22 mouse cellular contexts compared by ENCODE assay signal in genomic region chr3:41613706-41614105, GRCm38 (mm10). TPM values are rescaled to one million over a fixed set of nuclear protein-coding genes. Genes with fewer than 3 reads are reported as not detected.
DNase-seq lines count a peak whose midpoint lies in the region; ATAC-seq and TF ChIP-seq lines count a peak whose summit lies in the region.
"Had no signal": no experiment of that assay in that cellular context is flagged by ENCODE, and none has a peak within 500 bp of the region (broad histone marks: within the 10 kb centered on the region; RNA-seq: fewer than 3 reads in every experiment).

No protein-coding gene starts in this region.

- 89% methylated on average over 9 of the region's 9 CpGs for WGBS in intestine, postnatal 0 days
- 91% methylated on average over 9 of the region's 9 CpGs for WGBS in intestine, embryonic 16.5 days
- 20% methylated on average over 9 of the region's 9 CpGs for WGBS in cerebellum, adult 2 months
- WGBS in olfactory bulb, adult 2 months: 76% methylated on average over 9 of the region's 9 CpGs

- no peak overlapping the region for H3K4me3 ChIP-seq in intestine, postnatal 0 days (ENCODE audit: low read depth, low read length)
- H3K4me3 ChIP-seq in intestine, embryonic 16.5 days (ENCODE audit: low read length): no peak overlapping the region
- no peak overlapping the region for H3K4me3 ChIP-seq in cerebellum, adult 2 months (replicated peaks; ENCODE audit: insufficient read depth, low read depth, low read length)
- no peak overlapping the region for H3K4me3 ChIP-seq in olfactory bulb, adult 2 months (ENCODE audit: insufficient read depth, low read depth, low read length)
- H3K4me3 ChIP-seq: embryonic facial prominence, embryonic 10.5 days; limb, embryonic 10.5 days; neural tube, embryonic 12.5 days had no signal

- H3K27ac ChIP-seq in intestine, postnatal 0 days (ENCODE audit: low read depth, low read length): 0 out of 2 replicates have a peak overlapping the region, but pooled peaks have one; percentile 10
- no peak overlapping the region for H3K27ac ChIP-seq in intestine, embryonic 16.5 days (ENCODE audit: low read length)
- no peak overlapping the region for H3K27ac ChIP-seq in cerebellum, adult 2 months (ENCODE audit: insufficient read depth, low read length)
- H3K27ac ChIP-seq in olfactory bulb, adult 2 months (ENCODE audit: insufficient read depth, low read depth, low read length): peak overlapping the region; percentile 16; the same call in 1 of the 2 replicates
- H3K27ac ChIP-seq: embryonic facial prominence, embryonic 10.5 days; limb, embryonic 10.5 days; neural tube, embryonic 12.5 days had no signal

- H3K4me1 ChIP-seq in intestine, postnatal 0 days (replicated peaks; ENCODE audit: control insufficient read depth, insufficient read depth, low read length): no peaks in the 10 kb centered on the region
- H3K4me1 ChIP-seq in intestine, embryonic 16.5 days (ENCODE audit: control insufficient read depth, insufficient read depth, low read length): no peaks in the 10 kb centered on the region
- H3K4me1 ChIP-seq in cerebellum, adult 2 months (ENCODE audit: control insufficient read depth, insufficient read depth, low read length): peaks cover 7% of the 10 kb centered on the region
- peaks cover 10% of the 10 kb centered on the region; the same call in 1 of the 2 replicates for H3K4me1 ChIP-seq in olfactory bulb, adult 2 months (ENCODE audit: control insufficient read depth, insufficient read depth, low read length)
- H3K4me1 ChIP-seq: embryonic facial prominence, embryonic 10.5 days; limb, embryonic 10.5 days; neural tube, embryonic 12.5 days had no signal

- no peak for TF ChIP-seq CTCF in intestine, postnatal 0 days (IDR thresholded peaks at IDR 0.05; ENCODE audit: low read depth)
- no peak for TF ChIP-seq CTCF in cerebellum, adult 2 months (IDR thresholded peaks at IDR 0.05; ENCODE audit: borderline replicate concordance, insufficient read depth, low read depth, low read length)
- no peak for TF ChIP-seq CTCF in olfactory bulb, adult 2 months (IDR thresholded peaks at IDR 0.05; ENCODE audit: insufficient read depth, low read depth, low read length)

- no peak overlapping the region for H3K9ac ChIP-seq in intestine, postnatal 0 days (ENCODE audit: low read depth, low read length)
- no peak overlapping the region for H3K9ac ChIP-seq in intestine, embryonic 16.5 days (ENCODE audit: low read depth, low read length)
- H3K9ac ChIP-seq: lung, embryonic 14.5 days; neural tube, embryonic 12.5 days had no signal

- H3K27me3 ChIP-seq in intestine, postnatal 0 days (replicated peaks; ENCODE audit: control insufficient read depth, insufficient read depth, low read length): no peaks in the 10 kb centered on the region
- H3K27me3 ChIP-seq in intestine, embryonic 16.5 days (replicated peaks; ENCODE audit: control insufficient read depth, insufficient read depth, low read length): no peaks in the 10 kb centered on the region
- no peaks in the 10 kb centered on the region for H3K27me3 ChIP-seq in cerebellum, adult 2 months (ENCODE audit: control insufficient read depth, insufficient read depth, low read length)
- H3K27me3 ChIP-seq: neural tube, embryonic 12.5 days had no signal

- intact Hi-C loops in heart, postnatal 14 days (cut with DNase I): no loop called here

- no peak for DNase-seq in cerebellum, postnatal 4 days (ENCODE audit: low spot score in 2 of 2)
- DNase-seq in cerebellum, adult 2 months: peak; percentile 56 to 77
- DNase-seq in heart, postnatal 14 days: no peak
- DNase-seq in thymus, postnatal 36 days: no peak
- DNase-seq: adrenal gland, postnatal 14 days; heart, postnatal 4 days; lung, embryonic 14.5 days; lung, postnatal 4 days; right cerebral cortex, postnatal 14 days; thymus, postnatal 25 days had no signal

- H3K36me3 ChIP-seq in intestine, postnatal 0 days (ENCODE audit: control insufficient read depth, insufficient read depth): peaks cover 43% of the 10 kb centered on the region
- H3K36me3 ChIP-seq in intestine, embryonic 16.5 days (ENCODE audit: control insufficient read depth, insufficient read depth, low read length): peaks cover 20% of the 10 kb centered on the region

- peak; percentile 69 for ATAC-seq in cerebellum, adult (ENCODE audit: insufficient number of reproducible peaks, low FRiP score, low TSS enrichment)
- ATAC-seq in intestine, postnatal 0 days: no peak
- ATAC-seq in intestine, embryonic 16.5 days: no peak
- ATAC-seq: activated CD4-positive, CD25-positive, alpha-beta regulatory T cell, adult 4 months; inflammation-experienced regulatory T-cells, adult 6 months had no signal

- TF ChIP-seq POLR2A in cerebellum, adult 2 months (IDR thresholded peaks at IDR 0.05; ENCODE audit: borderline replicate concordance, insufficient read depth, low read length): no peak
- TF ChIP-seq POLR2A in olfactory bulb, adult 2 months (IDR thresholded peaks at IDR 0.05; ENCODE audit: insufficient read depth, low read depth, low read length): no peak

- no peak overlapping the region for H3K4me2 ChIP-seq in intestine, postnatal 0 days (replicated peaks; ENCODE audit: low read depth)
- no peak overlapping the region for H3K4me2 ChIP-seq in intestine, embryonic 16.5 days (ENCODE audit: low read depth, low read length)
- H3K4me2 ChIP-seq: heart, embryonic 11.5 days; liver, embryonic 11.5 days; lung, embryonic 14.5 days; midbrain, embryonic 11.5 days; neural tube, embryonic 12.5 days had no signal

- H3K9me3 ChIP-seq in intestine, postnatal 0 days (ENCODE audit: control insufficient read depth): no peaks in the 10 kb centered on the region
- no peaks in the 10 kb centered on the region for H3K9me3 ChIP-seq in intestine, embryonic 16.5 days (ENCODE audit: control insufficient read depth, low read length)
- H3K9me3 ChIP-seq: embryonic facial prominence, embryonic 10.5 days; limb, embryonic 10.5 days; neural tube, embryonic 12.5 days had no signal

RNA-seq across cellular contexts. Expression of gene Jade1, which starts 58.2 kb away (rescaled TPM):
- 15.3 and 18.4 TPM in 2 replicates for polyA plus RNA-seq in intestine, postnatal 0 days (2015; fragmentation: Nextera tagmentation; extraction: Ambion mirVana)
- 14.8 and 16.9 TPM in 2 replicates for polyA plus RNA-seq in intestine, embryonic 16.5 days (2015; fragmentation: Nextera tagmentation; extraction: Ambion mirVana)
- 30.1 and 31.8 TPM in 2 replicates for polyA plus RNA-seq in cerebellum, adult 2 months (2012; rRNA removed)
- polyA plus RNA-seq in olfactory bulb, adult 2 months (2012; ENCODE audit: insufficient read depth, insufficient read length, low replicate concordance, missing spikeins): not detected in 2 replicates
- 10 to 100 TPM; 28.1 to 28.6 TPM for total RNA-seq in heart, postnatal 14 days (2021)

Comparison
In these comparisons a context has a peak if more than half of its experiments do, and no peak if none do; other contexts are left out.
1. DNase-seq: peak in cerebellum, adult 2 months (2 of 2); none in cerebellum, postnatal 4 days (0 of 2), heart, postnatal 14 days (0 of 2) and thymus, postnatal 36 days (0 of 2).
2. H3K27ac ChIP-seq: peak in intestine, postnatal 0 days (single experiment) and olfactory bulb, adult 2 months (single experiment); none in intestine, embryonic 16.5 days (single experiment) and cerebellum, adult 2 months (single experiment).